Mouse (Mus musculus): ENCODE data around the gene Caln1. TPM values are rescaled to one million over a fixed set of nuclear protein-coding genes. Genes with fewer than 3 reads are reported as not detected.

The Caln1 gene
- polyA plus RNA-seq, 1 experiment from 2014 or later, result not detected

DNA sequence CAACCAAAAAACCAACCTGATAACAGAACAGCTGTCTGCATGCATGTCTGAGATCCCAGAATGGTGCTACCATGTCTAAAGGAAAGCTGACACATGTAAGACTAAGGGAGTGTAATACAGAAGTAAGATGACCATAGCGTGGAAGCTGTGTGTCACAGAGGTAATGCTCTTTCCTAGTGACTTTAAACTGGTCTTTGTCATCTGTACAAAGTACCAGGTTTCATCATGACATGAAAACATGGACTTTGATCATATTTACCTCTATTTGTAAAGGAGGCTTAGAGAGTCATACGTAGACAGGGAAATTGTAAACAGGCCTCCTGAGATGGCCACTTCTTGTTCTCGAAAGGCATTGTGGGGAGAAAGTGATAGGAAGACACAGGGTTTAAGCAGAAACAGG is 489.5 kb downstream of the Caln1 start:
- no peak overlapping the region for H3K27ac ChIP-seq (ENCODE audit: low read length)
- ATAC-seq (ENCODE audit: insufficient number of reproducible peaks, insufficient read depth, low FRiP score, low read depth), result no peak
- no peaks in the 10 kb centered on the region for H3K36me3 ChIP-seq (ENCODE audit: control insufficient read depth, insufficient read depth, low read length)
- H3K27me3 ChIP-seq (ENCODE audit: control insufficient read depth, insufficient read depth, low read length), result no peaks in the 10 kb centered on the region
- H3K4me3 ChIP-seq (ENCODE audit: low read depth, low read length), result no peak overlapping the region
- 77% methylated on average over 3 of the region's 3 CpGs for WGBS
- no peaks in the 10 kb centered on the region for H3K4me1 ChIP-seq (ENCODE audit: control insufficient read depth, insufficient read depth, low read length)
- no peak overlapping the region for H3K9ac ChIP-seq (replicated peaks; ENCODE audit: low read depth, low read length)
- H3K4me2 ChIP-seq (replicated peaks; ENCODE audit: low read depth, low read length), result no peak overlapping the region
- no peaks in the 10 kb centered on the region for H3K9me3 ChIP-seq (ENCODE audit: control insufficient read depth, low read depth, low read length)

DNA sequence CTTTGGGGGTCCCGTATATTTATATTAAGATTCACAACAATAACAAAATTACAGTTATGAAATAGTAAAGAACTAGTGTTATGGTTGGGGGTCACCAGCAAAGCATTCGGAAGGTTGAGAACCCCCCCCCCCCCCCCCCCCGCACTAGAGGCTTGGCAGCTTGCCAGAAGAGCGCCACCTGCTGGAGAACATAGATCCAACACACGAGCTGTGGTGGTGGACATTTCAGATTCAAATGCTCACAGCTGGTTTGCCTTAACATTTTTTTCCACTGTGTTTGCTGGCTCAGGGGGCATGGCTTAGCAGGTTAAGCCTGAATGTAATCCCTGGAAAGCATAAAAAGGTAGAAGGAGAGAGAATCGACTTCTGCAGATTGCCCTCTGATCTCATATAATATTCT is 490.5 kb downstream of the Caln1 start:
- Histone ChIP-seq H3K27ac (ENCODE audit: low read length) (no peak overlapping the region), H3K9ac (replicated peaks; ENCODE audit: low read depth, low read length) (no peak overlapping the region), H3K4me1 (ENCODE audit: control insufficient read depth, insufficient read depth, low read length) (no peaks in the 10 kb centered on the region), H3K27me3 (ENCODE audit: control insufficient read depth, insufficient read depth, low read length) (no peaks in the 10 kb centered on the region), H3K9me3 (ENCODE audit: control insufficient read depth, low read depth, low read length) (no peaks in the 10 kb centered on the region), H3K4me3 (ENCODE audit: low read depth, low read length) (no peak overlapping the region), H3K4me2 (replicated peaks; ENCODE audit: low read depth, low read length) (no peak overlapping the region), H3K36me3 (ENCODE audit: control insufficient read depth, insufficient read depth, low read length) (no peaks in the 10 kb centered on the region)
- ATAC-seq (ENCODE audit: insufficient number of reproducible peaks, insufficient read depth, low FRiP score, low read depth), result no peak
- 40% methylated on average over 5 of the region's 6 CpGs for WGBS

DNA sequence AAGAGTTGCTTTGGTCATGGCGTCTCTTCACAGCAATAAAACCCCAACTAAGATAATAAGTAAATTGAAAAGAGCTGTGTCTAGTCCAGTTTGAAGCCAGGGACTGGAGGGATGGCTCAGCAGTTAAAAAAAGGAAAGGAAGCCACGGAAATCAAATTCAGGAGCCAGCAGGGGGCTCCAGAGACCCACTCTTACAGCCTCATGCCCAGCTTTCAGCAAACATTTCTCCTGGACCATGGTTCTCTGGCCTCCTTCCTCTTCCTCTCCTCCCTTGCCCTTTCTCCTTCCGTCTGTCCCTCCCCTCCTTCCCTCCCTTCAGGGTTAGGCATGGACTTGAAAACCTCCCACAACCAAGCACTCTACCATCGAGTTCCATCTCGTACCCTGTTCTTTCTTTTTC is 493.0 kb downstream of the Caln1 start:
- ATAC-seq (ENCODE audit: insufficient number of reproducible peaks, insufficient read depth, low FRiP score, low read depth), result no peak
- no peaks in the 10 kb centered on the region for H3K27me3 ChIP-seq (ENCODE audit: control insufficient read depth, insufficient read depth, low read length)
- 60% methylated on average over 5 of the region's 5 CpGs for WGBS
- H3K9me3 ChIP-seq (ENCODE audit: control insufficient read depth, low read depth, low read length), result no peaks in the 10 kb centered on the region
- H3K4me1 ChIP-seq (ENCODE audit: control insufficient read depth, insufficient read depth, low read length), result no peaks in the 10 kb centered on the region
- H3K4me2 ChIP-seq (replicated peaks; ENCODE audit: low read depth, low read length), result no peak overlapping the region
- no peak overlapping the region for H3K4me3 ChIP-seq (ENCODE audit: low read depth, low read length)
- H3K36me3 ChIP-seq (ENCODE audit: control insufficient read depth, insufficient read depth, low read length), result no peaks in the 10 kb centered on the region
- no peak overlapping the region for H3K27ac ChIP-seq (ENCODE audit: low read length)
- no peak overlapping the region for H3K9ac ChIP-seq (replicated peaks; ENCODE audit: low read depth, low read length)

DNA sequence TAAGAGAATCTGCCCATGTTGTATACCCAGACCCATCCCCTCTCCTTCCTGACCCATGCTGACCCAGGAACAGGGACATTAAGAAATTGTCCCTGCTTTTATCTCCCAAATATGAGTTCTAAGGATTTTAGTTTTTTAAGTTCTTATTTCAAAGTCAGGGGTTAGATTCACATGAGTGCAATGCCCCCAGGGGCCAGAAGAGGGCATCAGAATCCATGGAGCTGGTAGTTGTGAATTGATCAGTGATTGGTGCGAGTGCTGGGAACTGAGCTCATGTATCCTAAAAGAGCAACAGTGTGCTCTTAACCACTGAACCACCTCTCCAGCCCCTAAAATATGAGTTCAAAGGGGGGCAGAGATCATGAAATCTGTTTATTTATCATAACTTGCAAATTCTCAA is 500.6 kb downstream of the Caln1 start:
- H3K4me2 ChIP-seq (replicated peaks; ENCODE audit: low read depth, low read length), result no peak overlapping the region
- peaks cover 4% of the 10 kb centered on the region; the same call in 1 of the 2 replicates for H3K9me3 ChIP-seq (ENCODE audit: control insufficient read depth, low read depth, low read length)
- no peaks in the 10 kb centered on the region for H3K27me3 ChIP-seq (ENCODE audit: control insufficient read depth, insufficient read depth, low read length)
- no peak overlapping the region for H3K9ac ChIP-seq (replicated peaks; ENCODE audit: low read depth, low read length)
- H3K4me1 ChIP-seq (ENCODE audit: control insufficient read depth, insufficient read depth, low read length), result no peaks in the 10 kb centered on the region
- no peak for ATAC-seq (ENCODE audit: insufficient number of reproducible peaks, insufficient read depth, low FRiP score, low read depth)
- 81% methylated on average over 1 of the region's 1 CpGs for WGBS
- no peak overlapping the region for H3K27ac ChIP-seq (ENCODE audit: low read length)
- no peak overlapping the region for H3K4me3 ChIP-seq (ENCODE audit: low read depth, low read length)
- H3K36me3 ChIP-seq (ENCODE audit: control insufficient read depth, insufficient read depth, low read length), result no peaks in the 10 kb centered on the region

DNA sequence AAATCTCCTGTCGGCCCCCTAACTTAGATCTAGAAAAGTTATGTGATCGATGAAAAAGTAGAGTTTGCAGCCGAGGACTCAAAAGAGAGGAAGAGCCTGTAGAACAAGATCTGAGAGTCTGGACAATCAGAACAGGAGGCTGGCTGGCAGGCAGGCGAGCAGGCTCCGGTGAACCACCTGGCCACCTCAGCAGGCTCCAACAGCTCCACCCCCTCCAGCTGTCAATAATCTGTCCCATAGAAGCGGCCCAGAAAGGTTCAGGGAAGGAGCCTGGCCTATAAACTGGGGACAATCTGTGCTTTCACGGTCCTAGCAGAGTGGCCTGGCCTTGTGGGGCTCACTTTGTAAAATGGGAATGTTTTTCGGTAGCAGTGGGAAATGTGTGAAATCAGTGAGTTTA is 501.8 kb downstream of the Caln1 start:
- H3K4me3 ChIP-seq (ENCODE audit: low read depth, low read length), result no peak overlapping the region
- H3K36me3 ChIP-seq (ENCODE audit: control insufficient read depth, insufficient read depth, low read length), result no peaks in the 10 kb centered on the region
- peaks cover 4% of the 10 kb centered on the region; the same call in 1 of the 2 replicates for H3K9me3 ChIP-seq (ENCODE audit: control insufficient read depth, low read depth, low read length)
- H3K27ac ChIP-seq (ENCODE audit: low read length), result no peak overlapping the region
- H3K27me3 ChIP-seq (ENCODE audit: control insufficient read depth, insufficient read depth, low read length), result no peaks in the 10 kb centered on the region
- H3K4me2 ChIP-seq (replicated peaks; ENCODE audit: low read depth, low read length), result no peak overlapping the region
- WGBS, result 45% methylated on average over 8 of the region's 8 CpGs
- H3K4me1 ChIP-seq (ENCODE audit: control insufficient read depth, insufficient read depth, low read length), result no peaks in the 10 kb centered on the region
- no peak overlapping the region for H3K9ac ChIP-seq (replicated peaks; ENCODE audit: low read depth, low read length)
- no peak for ATAC-seq (ENCODE audit: insufficient number of reproducible peaks, insufficient read depth, low FRiP score, low read depth)

DNA sequence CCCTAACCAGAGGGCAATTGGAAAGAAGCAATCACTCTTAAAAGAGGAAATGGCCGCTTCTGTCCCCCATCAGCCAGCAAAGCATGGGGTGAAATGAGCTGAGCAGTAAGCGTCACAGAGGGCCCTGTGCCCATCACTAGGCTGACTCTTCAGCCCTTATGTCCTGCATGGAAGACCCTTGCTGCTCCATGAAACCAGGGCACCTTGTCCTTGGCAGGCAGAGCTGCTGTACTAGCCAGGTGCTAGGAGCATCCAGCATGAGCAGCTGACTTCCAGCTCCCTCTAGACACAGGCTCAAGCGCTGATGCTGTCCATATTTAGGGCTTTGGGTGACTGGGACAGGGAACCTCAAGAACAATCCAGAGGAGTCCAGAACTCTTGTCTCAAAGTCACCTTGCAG is 506.1 kb downstream of the Caln1 start:
- H3K4me1 ChIP-seq (ENCODE audit: control insufficient read depth, insufficient read depth, low read length), result no peaks in the 10 kb centered on the region
- H3K9ac ChIP-seq (replicated peaks; ENCODE audit: low read depth, low read length), result no peak overlapping the region
- WGBS, result 87% methylated on average over 3 of the region's 3 CpGs
- 0 out of 2 replicates have a peak, but pooled peaks cover 2% of the 10 kb centered on the region for H3K9me3 ChIP-seq (ENCODE audit: control insufficient read depth, low read depth, low read length)
- no peak overlapping the region for H3K4me3 ChIP-seq (ENCODE audit: low read depth, low read length)
- no peaks in the 10 kb centered on the region for H3K36me3 ChIP-seq (ENCODE audit: control insufficient read depth, insufficient read depth, low read length)
- H3K27me3 ChIP-seq (ENCODE audit: control insufficient read depth, insufficient read depth, low read length), result no peaks in the 10 kb centered on the region
- H3K4me2 ChIP-seq (replicated peaks; ENCODE audit: low read depth, low read length), result no peak overlapping the region
- ATAC-seq (ENCODE audit: insufficient number of reproducible peaks, insufficient read depth, low FRiP score, low read depth), result no peak
- H3K27ac ChIP-seq (ENCODE audit: low read length), result no peak overlapping the region

DNA sequence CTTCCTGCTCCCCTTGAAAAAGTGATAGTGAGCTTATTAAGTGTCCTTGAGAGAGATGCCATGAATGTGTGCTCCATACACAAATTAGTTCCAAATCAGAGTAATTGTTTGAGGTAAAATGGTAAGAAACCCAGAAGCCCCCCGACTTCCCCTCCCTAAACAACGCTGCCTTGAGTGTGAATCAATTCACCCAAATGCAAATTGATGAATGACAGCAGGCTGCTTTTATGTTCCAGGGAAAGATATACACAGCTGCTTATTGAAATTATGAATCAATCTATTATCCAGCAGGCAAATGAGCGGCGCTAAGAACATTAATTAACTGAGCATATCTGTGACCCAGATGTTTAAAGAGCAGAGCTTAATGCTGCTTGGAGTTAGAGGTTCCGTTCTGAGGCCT is 511.1 kb downstream of the Caln1 start:
- 73% methylated on average over 5 of the region's 5 CpGs for WGBS
- no peak overlapping the region for H3K9ac ChIP-seq (replicated peaks; ENCODE audit: low read depth, low read length)
- no peak overlapping the region for H3K4me3 ChIP-seq (ENCODE audit: low read depth, low read length)
- no peaks in the 10 kb centered on the region for H3K4me1 ChIP-seq (ENCODE audit: control insufficient read depth, insufficient read depth, low read length)
- H3K27ac ChIP-seq (ENCODE audit: low read length), result no peak overlapping the region
- no peak overlapping the region for H3K4me2 ChIP-seq (replicated peaks; ENCODE audit: low read depth, low read length)
- no peaks in the 10 kb centered on the region for H3K27me3 ChIP-seq (ENCODE audit: control insufficient read depth, insufficient read depth, low read length)
- 0 out of 2 replicates have a peak, but pooled peaks cover 2% of the 10 kb centered on the region for H3K9me3 ChIP-seq (ENCODE audit: control insufficient read depth, low read depth, low read length)
- ATAC-seq (ENCODE audit: insufficient number of reproducible peaks, insufficient read depth, low FRiP score, low read depth), result no peak
- no peaks in the 10 kb centered on the region for H3K36me3 ChIP-seq (ENCODE audit: control insufficient read depth, insufficient read depth, low read length)

DNA sequence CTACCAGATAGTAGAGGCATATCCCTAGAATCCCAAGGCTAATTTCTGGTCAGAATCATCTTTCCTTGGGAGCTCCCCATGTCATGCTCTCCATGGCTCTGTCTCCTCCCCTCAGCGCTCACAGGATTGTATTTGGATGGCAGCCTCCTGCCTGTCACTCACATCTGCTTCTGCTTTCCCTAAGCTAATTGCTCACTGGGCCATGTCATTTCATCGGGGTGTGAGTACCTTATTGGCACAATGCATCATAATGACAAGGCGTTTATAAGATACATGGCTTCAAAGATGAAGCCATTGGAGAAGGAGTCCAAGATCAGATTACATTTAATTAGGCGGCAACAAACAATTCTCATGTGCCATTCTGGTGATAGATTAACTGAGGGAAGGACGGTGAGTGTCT is 522.5 kb downstream of the Caln1 start:
- no peak overlapping the region for H3K4me3 ChIP-seq (ENCODE audit: low read depth, low read length)
- whole genome bisulfite sequencing, result 48% methylated on average over 5 of the region's 5 CpGs
- ATAC-seq (ENCODE audit: insufficient number of reproducible peaks, insufficient read depth, low FRiP score, low read depth), result no peak

DNA sequence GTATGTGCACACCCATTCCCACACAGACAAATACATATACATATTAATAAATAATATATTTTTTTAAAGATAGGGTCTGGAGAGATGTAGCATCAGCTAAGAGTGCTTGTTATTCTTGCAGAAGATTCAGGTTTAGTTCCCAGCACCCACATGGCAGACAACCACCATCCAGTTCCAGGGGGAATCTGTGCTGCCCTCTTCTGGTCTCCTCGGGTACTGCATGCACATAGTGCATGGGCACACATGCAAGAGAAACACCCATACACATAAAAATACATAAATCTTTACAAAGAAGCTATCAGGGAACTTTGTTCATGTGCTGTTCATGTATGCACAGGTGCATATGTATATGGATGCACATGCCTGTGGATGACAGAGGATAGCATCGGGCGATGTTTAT is 526.7 kb downstream of the Caln1 start:
- H3K27ac ChIP-seq (ENCODE audit: low read length), result no peak overlapping the region
- no peak overlapping the region for H3K4me3 ChIP-seq (ENCODE audit: low read depth, low read length)
- 98% methylated on average over 3 of the region's 3 CpGs for WGBS
- no peaks in the 10 kb centered on the region for H3K27me3 ChIP-seq (ENCODE audit: control insufficient read depth, insufficient read depth, low read length)
- H3K9me3 ChIP-seq (ENCODE audit: control insufficient read depth, low read depth, low read length), result no peaks in the 10 kb centered on the region
- H3K9ac ChIP-seq (replicated peaks; ENCODE audit: low read depth, low read length), result no peak overlapping the region
- ATAC-seq (ENCODE audit: insufficient number of reproducible peaks, insufficient read depth, low FRiP score, low read depth), result no peak
- H3K4me2 ChIP-seq (replicated peaks; ENCODE audit: low read depth, low read length), result no peak overlapping the region
- no peaks in the 10 kb centered on the region for H3K4me1 ChIP-seq (ENCODE audit: control insufficient read depth, insufficient read depth, low read length)
- H3K36me3 ChIP-seq (ENCODE audit: control insufficient read depth, insufficient read depth, low read length), result no peaks in the 10 kb centered on the region

More for the DNA sequence above, 522.5 kb downstream of the Caln1 start:
- Histone ChIP-seq H3K27ac (ENCODE audit: low read length) (no peak overlapping the region), H3K4me2 (replicated peaks; ENCODE audit: low read depth, low read length) (no peak overlapping the region), H3K27me3 (ENCODE audit: control insufficient read depth, insufficient read depth, low read length) (no peaks in the 10 kb centered on the region), H3K9me3 (ENCODE audit: control insufficient read depth, low read depth, low read length) (no peaks in the 10 kb centered on the region), H3K36me3 (ENCODE audit: control insufficient read depth, insufficient read depth, low read length) (no peaks in the 10 kb centered on the region), H3K4me1 (ENCODE audit: control insufficient read depth, insufficient read depth, low read length) (no peaks in the 10 kb centered on the region), H3K9ac (replicated peaks; ENCODE audit: low read depth, low read length) (no peak overlapping the region)

Data from stomach, embryonic 14.5 days (tissue).